Mouse (Mus musculus) liver, embryonic 12.5 days (tissue): ENCODE data around the gene Capn11. TPM values are rescaled to one million over a fixed set of nuclear protein-coding genes. Genes with fewer than 3 reads are reported as not detected.

Experiments used
- ATAC-seq: fragments of 200-750 bp; cut with Nextera tagmentation; 2 replicates; pipeline ENCODE4 v1.8.0; 2017; ENCODE audit warnings: moderate number of reproducible peaks, mild to moderate bottlenecking, moderate library complexity
- H3K27ac ChIP-seq: fragments of 300-500 bp; sonication (generic); 2 replicates; pipeline ENCODE4 v1.5.1; 2016; ENCODE audit warnings: mild to moderate bottlenecking
- H3K27me3 ChIP-seq: fragments of 300-500 bp; sonication (generic); replicated peaks from 2 replicates; pipeline ENCODE4 v1.6.1; 2016; ENCODE audit warnings: mild to moderate bottlenecking, moderate library complexity
- H3K36me3 ChIP-seq: fragments of 300-500 bp; sonication (generic); 2 replicates; pipeline ENCODE4 v1.6.1; 2016; ENCODE audit warnings: mild to moderate bottlenecking, moderate library complexity
- H3K4me1 ChIP-seq: fragments of 300-500 bp; sonication (generic); 2 replicates; pipeline ENCODE4 v1.6.1; 2016
- H3K4me2 ChIP-seq: fragments of 300-500 bp; sonication (generic); 2 replicates; pipeline ENCODE4 v1.6.1; 2016; ENCODE audit warnings: mild to moderate bottlenecking, moderate library complexity
- H3K4me3 ChIP-seq: fragments of 300-500 bp; sonication (generic); 2 replicates; pipeline ENCODE4 v1.5.1; 2016; ENCODE audit warnings: mild to moderate bottlenecking, moderate library complexity
- H3K9ac ChIP-seq: fragments of 300-500 bp; sonication (generic); 2 replicates; pipeline ENCODE4 v1.6.1; 2016; ENCODE audit warnings: mild to moderate bottlenecking, moderate library complexity
- H3K9me3 ChIP-seq: fragments of 300-500 bp; sonication (generic); replicated peaks from 2 replicates; pipeline ENCODE4 v1.6.1; 2016; ENCODE audit warnings: mild to moderate bottlenecking, moderate library complexity
- WGBS: fragments of 180-500 bp; shearing (Covaris S2); methylation state at CpG from one replicate; pipeline ENCODE4 v1.1.7; 2016; ENCODE audit not compliant: insufficient replicate concordance; 5-methylcytosine and 5-hydroxymethylcytosine counted together
- polyA plus RNA-seq: library from polyadenylated mRNA; unstranded; fragments of >200 nt; fragmentation: Nextera tagmentation; extraction: Ambion mirVana; gene quantifications from 2 replicates; pipeline ENCODE4 v1.2.1, GENCODE M21; 2016

The Capn11 gene
- polyA plus RNA-seq, 1 experiment from 2014 or later: 0.39 TPM

GRCm38 (mm10) chr17:45602984-45603383 lies 56.1 kb downstream of the Capn11 start:
- no peak overlapping the region for H3K27ac ChIP-seq
- H3K27me3 ChIP-seq: peaks cover 14% of the 10 kb centered on the region
- no peaks in the 10 kb centered on the region for H3K9me3 ChIP-seq
- no peak for ATAC-seq
- H3K4me1 ChIP-seq: peaks cover 55% of the 10 kb centered on the region
- no peaks in the 10 kb centered on the region for H3K36me3 ChIP-seq
- no peak overlapping the region for H3K9ac ChIP-seq
- 72% methylated on average over 3 of the region's 3 CpGs for WGBS
- H3K4me3 ChIP-seq: no peak overlapping the region
- no peak overlapping the region for H3K4me2 ChIP-seq

- no peaks in the 10 kb centered on the region for H3K9me3 ChIP-seq
- H3K4me3 ChIP-seq: peak within 1 kb of the TSS; percentile 30
- H3K4me1 ChIP-seq: peaks cover 66% of the 10 kb centered on the region
- peak within 1 kb of the TSS; percentile 54 for H3K9ac ChIP-seq
- H3K27ac ChIP-seq: peak within 1 kb of the TSS; percentile 43; the same call in 1 of the 2 replicates
- H3K36me3 ChIP-seq: no peaks in the 10 kb centered on the region
- 64% methylated on average over 6 of the region's 6 CpGs for WGBS
- peak within 1 kb of the TSS; percentile 71 for H3K4me2 ChIP-seq
- no peak for ATAC-seq
- H3K27me3 ChIP-seq: peaks cover 14% of the 10 kb centered on the region
Measured at GRCm38 (mm10) chr17:45601877-45602304, 57.2 kb downstream of the Capn11 start, which contains the start of gene Mymx. Gene Mymx, minus strand, starts transcription at chr17:45602102.

- H3K36me3 ChIP-seq: no peaks in the 10 kb centered on the region
- H3K4me1 ChIP-seq: peaks cover 72% of the 10 kb centered on the region
- 0 out of 2 replicates have a peak overlapping the region, but pooled peaks have one; percentile 43 for H3K27ac ChIP-seq
- 24% methylated on average over 22 of the region's 22 CpGs for WGBS
- peaks cover 14% of the 10 kb centered on the region for H3K27me3 ChIP-seq
- no peaks in the 10 kb centered on the region for H3K9me3 ChIP-seq
- 0 out of 2 replicates have a peak, but pooled peaks have one; percentile 9 for ATAC-seq
- peak overlapping the region; percentile 30 for H3K4me3 ChIP-seq
- H3K9ac ChIP-seq: peak overlapping the region; percentile 54
- H3K4me2 ChIP-seq: peak overlapping the region; percentile 71
Measured at GRCm38 (mm10) chr17:45601325-45601724, 57.8 kb downstream of the Capn11 start.

- Histone ChIP-seq H3K27ac (no peak overlapping the region), H3K27me3 (peaks cover 14% of the 10 kb centered on the region), H3K36me3 (no peaks in the 10 kb centered on the region), H3K4me3 (no peak overlapping the region), H3K9me3 (no peaks in the 10 kb centered on the region), H3K4me2 (peak overlapping the region; percentile 71; the same call in 1 of the 2 replicates), H3K9ac (0 out of 2 replicates have a peak overlapping the region, but pooled peaks have one; percentile 17), H3K4me1 (peaks cover 81% of the 10 kb centered on the region)
- 67% methylated on average over 8 of the region's 8 CpGs for WGBS
- no peak for ATAC-seq
Measured at GRCm38 (mm10) chr17:45600267-45600666, 58.9 kb downstream of the Capn11 start.

- peaks cover 14% of the 10 kb centered on the region for H3K27me3 ChIP-seq
- H3K4me2 ChIP-seq: peak within 1 kb of the TSS; percentile 86
- H3K27ac ChIP-seq: peak within 1 kb of the TSS; percentile 45
- peak within 1 kb of the TSS; percentile 50 for H3K4me3 ChIP-seq
- no peaks in the 10 kb centered on the region for H3K36me3 ChIP-seq
- H3K4me1 ChIP-seq: peaks cover 82% of the 10 kb centered on the region
- peak; percentile 50 for ATAC-seq
- peak within 1 kb of the TSS; percentile 67 for H3K9ac ChIP-seq
- 20% methylated on average over 32 of the region's 32 CpGs for WGBS
- no peaks in the 10 kb centered on the region for H3K9me3 ChIP-seq
Measured at GRCm38 (mm10) chr17:45599446-45600242, 59.5 kb downstream of the Capn11 start, which contains the start of gene Slc29a1. Gene Slc29a1, minus strand, starts transcription at chr17:45599606.

GRCm38 (mm10) chr17:45598891-45599290 lies 60.2 kb downstream of the Capn11 start:
- no peak for ATAC-seq
- Histone ChIP-seq H3K27me3 (peaks cover 12% of the 10 kb centered on the region), H3K4me1 (peaks cover 84% of the 10 kb centered on the region), H3K36me3 (no peaks in the 10 kb centered on the region), H3K9ac (peak overlapping the region; percentile 67), H3K4me3 (peak overlapping the region; percentile 50; the same call in 1 of the 2 replicates), H3K4me2 (peak overlapping the region; percentile 86), H3K9me3 (no peaks in the 10 kb centered on the region), H3K27ac (no peak overlapping the region)
- 48% methylated on average over 3 of the region's 3 CpGs for WGBS

- H3K4me3 ChIP-seq: no peak overlapping the region
- no peak overlapping the region for H3K4me2 ChIP-seq
- no peaks in the 10 kb centered on the region for H3K9me3 ChIP-seq
- peak overlapping the region; percentile 23; the same call in 1 of the 2 replicates for H3K27ac ChIP-seq
- H3K27me3 ChIP-seq: peaks cover 7% of the 10 kb centered on the region
- WGBS: 85% methylated on average over 2 of the region's 2 CpGs
- H3K9ac ChIP-seq: no peak overlapping the region
- H3K36me3 ChIP-seq: no peaks in the 10 kb centered on the region
- ATAC-seq: no peak
- H3K4me1 ChIP-seq: peaks cover 88% of the 10 kb centered on the region
Measured at GRCm38 (mm10) chr17:45598376-45598775, 60.7 kb downstream of the Capn11 start.

GRCm38 (mm10) chr17:45597787-45598186 lies 61.3 kb downstream of the Capn11 start:
- Histone ChIP-seq H3K9ac (no peak overlapping the region), H3K4me3 (no peak overlapping the region), H3K36me3 (no peaks in the 10 kb centered on the region), H3K27ac (peak overlapping the region; percentile 33; the same call in 1 of the 2 replicates), H3K27me3 (peaks cover 6% of the 10 kb centered on the region), H3K4me2 (no peak overlapping the region), H3K9me3 (no peaks in the 10 kb centered on the region), H3K4me1 (peaks cover 92% of the 10 kb centered on the region)
- ATAC-seq: no peak
- 22% methylated on average over 3 of the region's 3 CpGs for WGBS

GRCm38 (mm10) chr17:45596631-45597396 lies 62.3 kb downstream of the Capn11 start:
- Histone ChIP-seq H3K4me3 (no peak overlapping the region), H3K36me3 (peaks cover 6% of the 10 kb centered on the region), H3K4me1 (peaks cover 94% of the 10 kb centered on the region), H3K27me3 (peaks cover 6% of the 10 kb centered on the region; the same call in 1 of the 2 replicates), H3K27ac (peak overlapping the region; percentile 93), H3K9me3 (no peaks in the 10 kb centered on the region), H3K4me2 (peak overlapping the region; percentile 93), H3K9ac (0 out of 2 replicates have a peak overlapping the region, but pooled peaks have one; percentile 6)
- ATAC-seq: peak; percentile 28
- 33% methylated on average over 11 of the region's 11 CpGs for WGBS

GRCm38 (mm10) chr17:45595736-45596390 lies 63.3 kb downstream of the Capn11 start:
- Histone ChIP-seq H3K9ac (peak overlapping the region; percentile 89), H3K4me2 (peak overlapping the region; percentile 93), H3K4me3 (peak overlapping the region; percentile 81), H3K27ac (peak overlapping the region; percentile 93), H3K36me3 (peaks cover 15% of the 10 kb centered on the region), H3K9me3 (no peaks in the 10 kb centered on the region), H3K4me1 (peaks cover 94% of the 10 kb centered on the region), H3K27me3 (no peaks in the 10 kb centered on the region)
- 11% methylated on average over 23 of the region's 23 CpGs for WGBS
- no peak for ATAC-seq
